Mouse (Mus musculus) neutrophil, adult 5-6 weeks (primary cell): ENCODE data around the gene Tgtp1. TPM values are rescaled to one million over a fixed set of nuclear protein-coding genes. Genes with fewer than 3 reads are reported as not detected.

Experiments used
- total RNA-seq: library from RNA; stranded (forward); fragments of 200-1000 nt; gene quantifications from 2 replicates; pipeline ENCODE4 v1.2.3, GENCODE M21; 2017

The Tgtp1 gene
- total RNA-seq, 1 experiment from 2014 or later: 11.8 TPM

Other genes with a start within 250 kb of the Tgtp1 start
- gene Rack1, start 193.8 kb downstream of the Tgtp1 start, total RNA-seq: 756 and 779 TPM in 2 replicates
- gene Trim41, start 176.8 kb downstream of the Tgtp1 start, total RNA-seq: 90.7 and 108 TPM in 2 replicates
- gene Trim7, start 168.0 kb downstream of the Tgtp1 start, total RNA-seq: 167 and 205 TPM in 2 replicates
- 4.2 and 8.0 TPM in 2 replicates for gene Gm12184, start 167.5 kb downstream of the Tgtp1 start, total RNA-seq
- gene Irgm1, start 122.5 kb downstream of the Tgtp1 start, total RNA-seq: 78.9 and 82.9 TPM in 2 replicates
- gene Gm5431, start 92.0 kb downstream of the Tgtp1 start, total RNA-seq: 3.7 and 4.3 TPM in 2 replicates
- gene Psme2b, start 48.0 kb downstream of the Tgtp1 start, total RNA-seq: 80.9 and 92.3 TPM in 2 replicates
- 0.74 and 0.81 TPM in 2 replicates for gene Olfr56, start 15.3 kb downstream of the Tgtp1 start, total RNA-seq
- gene 9930111J21Rik1, start 14.8 kb downstream of the Tgtp1 start, total RNA-seq: 94.0 and 96.4 TPM in 2 replicates
- gene Gm12185, start 1.9 kb downstream of the Tgtp1 start, total RNA-seq: 1.5 and 2.3 TPM in 2 replicates
- 335 and 370 TPM in 2 replicates for gene 9930111J21Rik2, start 57.1 kb upstream of the Tgtp1 start, total RNA-seq
- gene Tgtp2, start 70.0 kb upstream of the Tgtp1 start, total RNA-seq: 76.6 and 92.3 TPM in 2 replicates
- gene Ifi47, start 82.4 kb upstream of the Tgtp1 start, total RNA-seq: 36.2 and 38.1 TPM in 2 replicates
- not detected in 2 replicates for gene Olfr1396, start 120.7 kb upstream of the Tgtp1 start, total RNA-seq
- not detected in 2 replicates for gene Olfr1395, start 148.1 kb upstream of the Tgtp1 start, total RNA-seq
- not detected in 2 replicates for gene Olfr1394, start 160.2 kb upstream of the Tgtp1 start, total RNA-seq
- gene Btnl9, start 193.0 kb upstream of the Tgtp1 start, total RNA-seq: 0.12 and 0.37 TPM in 2 replicates
- gene Zfp62, start 209.1 kb upstream of the Tgtp1 start, total RNA-seq: 91.8 and 106 TPM in 2 replicates